Mouse (Mus musculus) bone marrow, adult 2 months (tissue): ENCODE data around the gene Bcdin3d. TPM values are rescaled to one million over a fixed set of nuclear protein-coding genes. Genes with fewer than 3 reads are reported as not detected.

Experiments
- H3K27ac ChIP-seq: fragments of 200-500 bp; 2 replicates; pipeline ENCODE4 v1.5.1; 2012; ENCODE audit warnings: low read depth, mild to moderate bottlenecking, control low read depth, inconsistent platforms, low read length; ENCODE audit not compliant: control insufficient read depth, poor library complexity, insufficient read depth
- H3K4me1 ChIP-seq: fragments of 200-500 bp; 2 replicates; pipeline ENCODE4 v1.6.1; 2011; ENCODE audit warnings: low read length; ENCODE audit not compliant: control insufficient read depth, insufficient read depth
- H3K4me3 ChIP-seq: fragments of 200-500 bp; replicated peaks from 2 replicates; pipeline ENCODE3; 2011; ENCODE audit warnings: mild to moderate bottlenecking, low read depth, low read length, control low read depth; ENCODE audit not compliant: control insufficient read depth
- CTCF ChIP-seq: fragments of 200-500 bp; IDR thresholded peaks from 2 replicates; pipeline ENCODE4 v1.5.1; 2011; ENCODE audit warnings: low read length, control low read depth; ENCODE audit not compliant: control insufficient read depth, insufficient read depth
- POLR2A ChIP-seq: fragments of 200-500 bp; IDR thresholded peaks from 2 replicates; pipeline ENCODE4 v1.6.1; 2011; ENCODE audit warnings: low read depth, mild to moderate bottlenecking, control low read depth, low read length, borderline replicate concordance; ENCODE audit not compliant: control insufficient read depth
- WGBS: fragments of 180-500 bp; shearing (Covaris S2); methylation state at CpG from one replicate; pipeline ENCODE4 v1.1.7; 2018; 5-methylcytosine and 5-hydroxymethylcytosine counted together
- polyA plus RNA-seq: library from polyadenylated mRNA; stranded (reverse); fragments of >200 nt; gene quantifications from 2 replicates; pipeline ENCODE4 v1.2.4, GENCODE M21; 2011; ENCODE audit warnings: low replicate concordance; ENCODE audit not compliant: missing spikeins, insufficient read depth, insufficient read length

The Bcdin3d gene
- polyA plus RNA-seq, 1 experiment, result 13.4 TPM

GRCm38 (mm10) chr15:99469736-99470135, 4.8 kb downstream of the Bcdin3d start:
- TF ChIP-seq CTCF (no peak), POLR2A (no peak)
- H3K27ac ChIP-seq, result no peak overlapping the region
- H3K4me3 ChIP-seq, result no peak overlapping the region
- H3K4me1 ChIP-seq, result no peaks in the 10 kb centered on the region
- 86% methylated on average over 4 of the region's 4 CpGs for WGBS

GRCm38 (mm10) chr15:99469067-99469466, 5.5 kb downstream of the Bcdin3d start:
- H3K4me3 ChIP-seq, result no peak overlapping the region
- WGBS, result 29% methylated on average over 3 of the region's 3 CpGs
- no peak for TF ChIP-seq POLR2A
- peak; percentile 49 for TF ChIP-seq CTCF
- no peaks in the 10 kb centered on the region for H3K4me1 ChIP-seq
- no peak overlapping the region for H3K27ac ChIP-seq

- no peak overlapping the region for H3K27ac ChIP-seq
- 79% methylated on average over 13 of the region's 13 CpGs for WGBS
- H3K4me1 ChIP-seq, result no peaks in the 10 kb centered on the region; the same call in 1 of the 2 replicates
- TF ChIP-seq CTCF (no peak), POLR2A (no peak)
- H3K4me3 ChIP-seq, result no peak overlapping the region
These were observed 11.3 kb downstream of the Bcdin3d start for GRCm38 (mm10) chr15:99463194-99463593.

- Histone ChIP-seq H3K4me3 (peak within 1 kb of the TSS; percentile 79), H3K4me1 (no peaks in the 10 kb centered on the region; the same call in 1 of the 2 replicates), H3K27ac (no peak within 1 kb of the TSS; the same call in 1 of the 2 replicates)
- WGBS, result under 1% methylated on average over 45 of the region's 45 CpGs
- TF ChIP-seq CTCF (no peak), POLR2A (no peak; the same call in 1 of the 2 replicates)
These were observed 16.7 kb downstream of the Bcdin3d start, which contains the start of gene Nckap5l for GRCm38 (mm10) chr15:99457606-99458401. TSS of gene Nckap5l (minus strand) at chr15:99457748.

- under 1% methylated on average over 43 of the region's 43 CpGs for WGBS
- Histone ChIP-seq H3K4me3 (peak overlapping the region; percentile 70), H3K4me1 (no peaks in the 10 kb centered on the region; the same call in 1 of the 2 replicates), H3K27ac (no peak overlapping the region)
- no peak for TF ChIP-seq POLR2A
- no peak for TF ChIP-seq CTCF
These were observed 17.4 kb downstream of the Bcdin3d start for GRCm38 (mm10) chr15:99456963-99457605.

- TF ChIP-seq CTCF (no peak), POLR2A (no peak)
- Histone ChIP-seq H3K4me1 (no peaks in the 10 kb centered on the region; the same call in 1 of the 2 replicates), H3K4me3 (peak overlapping the region; percentile 37), H3K27ac (no peak overlapping the region; the same call in 1 of the 2 replicates)
- 18% methylated on average over 7 of the region's 7 CpGs for WGBS
These were observed 18.1 kb downstream of the Bcdin3d start for GRCm38 (mm10) chr15:99456338-99456962.

- Histone ChIP-seq H3K4me1 (no peaks in the 10 kb centered on the region; the same call in none of the 2 replicates), H3K4me3 (no peak overlapping the region), H3K27ac (no peak overlapping the region)
- WGBS, result 82% methylated on average over 3 of the region's 3 CpGs
- no peak for TF ChIP-seq CTCF
- no peak for TF ChIP-seq POLR2A
These were observed 19.1 kb downstream of the Bcdin3d start for GRCm38 (mm10) chr15:99455415-99455814.

GRCm38 (mm10) chr15:99454585-99455279, 19.8 kb downstream of the Bcdin3d start:
- no peak overlapping the region for H3K4me3 ChIP-seq
- H3K4me1 ChIP-seq, result no peaks in the 10 kb centered on the region; the same call in none of the 2 replicates
- no peak for TF ChIP-seq POLR2A
- TF ChIP-seq CTCF, result no peak
- no peak overlapping the region for H3K27ac ChIP-seq
- 75% methylated on average over 7 of the region's 7 CpGs for WGBS
